ENCODE assay signal across 29 mouse cellular contexts in genomic region chr5:30872574-30872973, GRCm38 (mm10).
"Had no signal": no experiment of that assay in that cellular context is flagged by ENCODE, and none has a peak within 500 bp of the region (broad histone marks: within the 10 kb centered on the region; RNA-seq: fewer than 3 reads in every experiment).

No protein-coding gene starts in this region.

- ATAC-seq: liver, embryonic 12.5 days; liver, postnatal 0 days; lung, postnatal 0 days; midbrain, embryonic 13.5 days; midbrain, embryonic 15.5 days; midbrain, embryonic 16.5 days had no signal

- H3K4me3 ChIP-seq: limb, embryonic 10.5 days; limb, embryonic 12.5 days; limb, embryonic 13.5 days; limb, embryonic 15.5 days; liver, embryonic 12.5 days; liver, embryonic 13.5 days; liver, embryonic 15.5 days; lung, embryonic 15.5 days; megakaryocyte, embryonic 14.5 days; midbrain, embryonic 10.5 days; midbrain, embryonic 12.5 days; midbrain, embryonic 13.5 days; midbrain, embryonic 15.5 days; myocyte had no signal

- DNase-seq: left cerebral cortex, postnatal 4 days; liver; liver, embryonic 13.5 days; liver, postnatal 0 days; lung, adult 18-20 months; lung, adult 2 months; lung, embryonic 14.5 days; lung, postnatal 10 days; lung, postnatal 14 days; lung, postnatal 36 days; midbrain, embryonic 14.5 days had no signal

- H3K27ac ChIP-seq: limb, embryonic 10.5 days; limb, embryonic 12.5 days; limb, embryonic 13.5 days; limb, embryonic 15.5 days; liver, embryonic 12.5 days; liver, embryonic 13.5 days; liver, embryonic 14.5 days; liver, embryonic 15.5 days; lung, embryonic 15.5 days; midbrain, embryonic 10.5 days; midbrain, embryonic 12.5 days; midbrain, embryonic 13.5 days; midbrain, embryonic 15.5 days had no signal

- H3K9ac ChIP-seq: limb, embryonic 12.5 days; limb, embryonic 13.5 days; limb, embryonic 15.5 days; liver, embryonic 12.5 days; liver, embryonic 13.5 days; liver, embryonic 14.5 days; liver, embryonic 15.5 days; liver, postnatal 0 days; lung, embryonic 14.5 days; lung, embryonic 15.5 days; midbrain, embryonic 12.5 days; midbrain, embryonic 13.5 days; midbrain, embryonic 15.5 days had no signal

- H3K27me3 ChIP-seq: limb, embryonic 12.5 days; limb, embryonic 13.5 days; limb, embryonic 15.5 days; liver, embryonic 12.5 days; liver, embryonic 13.5 days; liver, embryonic 15.5 days; lung, embryonic 15.5 days; megakaryocyte, embryonic 14.5 days; midbrain, embryonic 12.5 days; midbrain, embryonic 13.5 days; midbrain, embryonic 15.5 days had no signal

- H3K9me3 ChIP-seq: limb, embryonic 10.5 days; limb, embryonic 12.5 days; limb, embryonic 13.5 days; limb, embryonic 15.5 days; liver, embryonic 12.5 days; liver, embryonic 13.5 days; liver, embryonic 15.5 days; lung, embryonic 15.5 days; megakaryocyte, embryonic 14.5 days; midbrain, embryonic 10.5 days; midbrain, embryonic 12.5 days; midbrain, embryonic 13.5 days; midbrain, embryonic 15.5 days had no signal

- H3K4me2 ChIP-seq: limb, embryonic 12.5 days; limb, embryonic 13.5 days; limb, embryonic 15.5 days; liver, embryonic 11.5 days; liver, embryonic 12.5 days; liver, embryonic 13.5 days; liver, embryonic 15.5 days; lung, embryonic 14.5 days; lung, embryonic 15.5 days; midbrain, embryonic 11.5 days; midbrain, embryonic 12.5 days; midbrain, embryonic 13.5 days; midbrain, embryonic 15.5 days had no signal
